Mouse (Mus musculus): ENCODE measurements around the gene Col4a2. TPM values are rescaled to one million over a fixed set of nuclear protein-coding genes. Genes with fewer than 3 reads are reported as not detected.

The Col4a2 gene
- polyA plus RNA-seq (2015; fragmentation: Nextera tagmentation; extraction: Ambion mirVana), result 21.7 and 24.0 TPM in 2 replicates

GRCm38 (mm10) chr8:11312349-11313175 lies at the start of gene Col4a2, which contains the start of gene Col4a1:
Gene Col4a2, plus strand, starts transcription at chr8:11312805.
Gene Col4a1, minus strand, starts transcription at chr8:11312826.
- Histone ChIP-seq H3K4me2 (peak within 1 kb of the TSS; percentile 96), H3K4me1 (peaks cover 24% of the 10 kb centered on the region), H3K9ac (peak within 1 kb of the TSS; percentile 74), H3K9me3 (replicated peaks) (no peaks in the 10 kb centered on the region), H3K4me3 (peak within 1 kb of the TSS; percentile 64), H3K27ac (no peak within 1 kb of the TSS), H3K27me3 (peaks cover 71% of the 10 kb centered on the region), H3K36me3 (ENCODE audit: poor library complexity, severe bottlenecking) (no peaks in the 10 kb centered on the region)
- WGBS, result under 1% methylated on average over 63 of the region's 87 CpGs
- peak; percentile 80 for ATAC-seq

GRCm38 (mm10) chr8:11263848-11264247 lies 48.8 kb upstream of the Col4a2 start:
- no peaks in the 10 kb centered on the region for H3K4me1 ChIP-seq
- ATAC-seq, result no peak
- no peaks in the 10 kb centered on the region for H3K36me3 ChIP-seq (ENCODE audit: poor library complexity, severe bottlenecking)
- no peak overlapping the region for H3K27ac ChIP-seq
- H3K4me3 ChIP-seq, result no peak overlapping the region
- no peak overlapping the region for H3K4me2 ChIP-seq
- 92% methylated on average over 6 of the region's 6 CpGs for WGBS
- no peaks in the 10 kb centered on the region for H3K9me3 ChIP-seq (replicated peaks)
- no peaks in the 10 kb centered on the region for H3K27me3 ChIP-seq
- no peak overlapping the region for H3K9ac ChIP-seq

DNA sequence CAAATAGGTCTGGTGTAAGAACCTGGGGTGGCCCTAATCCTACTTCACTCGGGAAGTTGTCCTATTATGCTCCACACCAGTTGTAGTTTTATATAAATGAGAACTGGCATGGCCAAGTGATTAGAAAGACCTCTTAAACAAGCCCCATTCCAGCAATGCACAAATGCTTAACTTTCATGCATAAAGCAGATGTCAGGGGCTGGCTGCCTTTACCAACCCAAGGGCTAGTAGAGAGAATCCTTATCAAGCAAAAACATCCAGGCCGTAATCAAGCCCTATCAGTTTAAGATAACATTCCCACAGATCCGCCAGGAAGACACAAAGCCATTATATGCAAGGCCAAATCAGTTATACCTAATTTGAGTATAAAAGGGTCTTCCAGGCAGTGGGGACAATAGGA lies 46.6 kb upstream of the Col4a2 start:
- Histone ChIP-seq H3K4me2 (no peak overlapping the region), H3K4me3 (no peak overlapping the region), H3K27me3 (no peaks in the 10 kb centered on the region), H3K9ac (no peak overlapping the region), H3K9me3 (replicated peaks) (no peaks in the 10 kb centered on the region), H3K4me1 (no peaks in the 10 kb centered on the region), H3K27ac (no peak overlapping the region), H3K36me3 (ENCODE audit: poor library complexity, severe bottlenecking) (no peaks in the 10 kb centered on the region)
- no peak for ATAC-seq
- WGBS, result 74% methylated on average over 3 of the region's 3 CpGs

DNA sequence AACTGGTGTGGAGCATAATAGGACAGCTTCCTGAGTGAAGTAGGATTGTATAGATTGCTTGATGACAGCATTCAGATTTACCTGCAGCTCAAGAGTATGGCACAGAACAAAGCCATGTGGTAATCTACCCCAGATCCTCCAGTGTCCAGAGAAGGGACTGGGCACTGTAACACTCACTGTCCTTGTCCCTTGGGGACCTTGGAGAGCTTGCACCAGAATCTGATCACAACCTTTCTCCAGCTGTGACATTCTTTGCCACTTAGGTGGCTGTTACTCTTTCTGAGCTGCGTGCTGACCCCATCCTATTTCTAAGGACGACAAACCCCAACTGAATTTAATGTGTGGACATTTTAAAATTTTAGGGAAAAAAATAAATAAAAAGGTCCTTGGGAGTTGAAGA lies 46.1 kb upstream of the Col4a2 start:
- no peaks in the 10 kb centered on the region for H3K27me3 ChIP-seq
- no peak for ATAC-seq
- H3K36me3 ChIP-seq (ENCODE audit: poor library complexity, severe bottlenecking), result no peaks in the 10 kb centered on the region
- H3K4me2 ChIP-seq, result no peak overlapping the region
- no peak overlapping the region for H3K4me3 ChIP-seq
- H3K9me3 ChIP-seq (replicated peaks), result no peaks in the 10 kb centered on the region
- 86% methylated on average over 2 of the region's 2 CpGs for WGBS
- H3K4me1 ChIP-seq, result no peaks in the 10 kb centered on the region
- no peak overlapping the region for H3K27ac ChIP-seq
- H3K9ac ChIP-seq, result no peak overlapping the region

GRCm38 (mm10) chr8:11268753-11269152 lies 43.9 kb upstream of the Col4a2 start:
- no peaks in the 10 kb centered on the region for H3K9me3 ChIP-seq (replicated peaks)
- no peak for ATAC-seq
- no peaks in the 10 kb centered on the region for H3K36me3 ChIP-seq (ENCODE audit: poor library complexity, severe bottlenecking)
- H3K4me2 ChIP-seq, result no peak overlapping the region
- no peak overlapping the region for H3K4me3 ChIP-seq
- WGBS, result 78% methylated on average over 6 of the region's 6 CpGs
- H3K9ac ChIP-seq, result no peak overlapping the region
- H3K27me3 ChIP-seq, result no peaks in the 10 kb centered on the region
- H3K4me1 ChIP-seq, result no peaks in the 10 kb centered on the region
- H3K27ac ChIP-seq, result no peak overlapping the region

DNA sequence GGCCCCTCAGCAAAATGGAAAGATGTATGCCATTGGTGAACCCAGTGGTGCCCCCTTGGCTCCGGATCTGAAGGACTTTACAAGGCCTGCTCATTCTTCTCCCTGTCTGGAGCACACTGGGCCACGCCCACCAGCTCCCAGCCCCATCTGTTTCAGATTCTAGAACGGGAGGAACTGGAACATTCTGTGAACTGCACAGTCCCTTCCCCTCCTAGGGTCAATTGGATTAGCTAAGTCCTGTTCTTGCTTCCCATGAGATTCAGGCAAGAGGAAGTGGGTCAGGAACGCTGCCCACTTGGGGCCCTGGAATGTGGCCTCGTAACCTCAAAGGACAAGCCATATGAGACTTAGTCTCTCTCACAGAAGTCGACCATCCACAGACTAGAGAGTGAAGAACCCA lies 41.8 kb upstream of the Col4a2 start:
- no peak for ATAC-seq
- Histone ChIP-seq H3K27ac (no peak overlapping the region), H3K4me3 (no peak overlapping the region), H3K4me1 (no peaks in the 10 kb centered on the region), H3K36me3 (ENCODE audit: poor library complexity, severe bottlenecking) (no peaks in the 10 kb centered on the region), H3K9ac (no peak overlapping the region), H3K4me2 (no peak overlapping the region), H3K27me3 (no peaks in the 10 kb centered on the region), H3K9me3 (replicated peaks) (no peaks in the 10 kb centered on the region)
- 80% methylated on average over 6 of the region's 6 CpGs for WGBS

DNA sequence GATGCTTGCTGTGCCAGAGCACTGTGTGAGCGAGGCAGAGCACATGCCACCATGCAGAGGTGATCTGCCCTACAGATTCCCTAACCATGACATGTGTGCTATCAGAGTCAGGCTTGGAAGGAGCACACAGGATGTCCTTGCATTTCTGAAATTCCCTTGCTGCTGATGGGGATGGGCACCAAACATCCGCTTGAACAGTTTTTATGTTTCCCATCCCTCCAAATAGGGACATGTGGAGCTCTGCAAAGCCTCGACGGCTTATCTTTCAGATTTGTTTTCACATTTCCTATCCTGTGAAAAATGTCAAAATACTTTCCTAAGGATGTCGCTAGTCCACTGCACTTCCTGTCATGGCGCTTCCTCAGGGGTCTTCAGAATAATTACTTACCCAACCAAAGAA lies 40.4 kb upstream of the Col4a2 start:
- Histone ChIP-seq H3K27ac (no peak overlapping the region), H3K9ac (no peak overlapping the region), H3K4me1 (no peaks in the 10 kb centered on the region), H3K4me2 (no peak overlapping the region), H3K4me3 (no peak overlapping the region), H3K9me3 (replicated peaks) (no peaks in the 10 kb centered on the region), H3K27me3 (no peaks in the 10 kb centered on the region), H3K36me3 (ENCODE audit: poor library complexity, severe bottlenecking) (no peaks in the 10 kb centered on the region)
- 90% methylated on average over 6 of the region's 6 CpGs for WGBS
- ATAC-seq, result no peak

DNA sequence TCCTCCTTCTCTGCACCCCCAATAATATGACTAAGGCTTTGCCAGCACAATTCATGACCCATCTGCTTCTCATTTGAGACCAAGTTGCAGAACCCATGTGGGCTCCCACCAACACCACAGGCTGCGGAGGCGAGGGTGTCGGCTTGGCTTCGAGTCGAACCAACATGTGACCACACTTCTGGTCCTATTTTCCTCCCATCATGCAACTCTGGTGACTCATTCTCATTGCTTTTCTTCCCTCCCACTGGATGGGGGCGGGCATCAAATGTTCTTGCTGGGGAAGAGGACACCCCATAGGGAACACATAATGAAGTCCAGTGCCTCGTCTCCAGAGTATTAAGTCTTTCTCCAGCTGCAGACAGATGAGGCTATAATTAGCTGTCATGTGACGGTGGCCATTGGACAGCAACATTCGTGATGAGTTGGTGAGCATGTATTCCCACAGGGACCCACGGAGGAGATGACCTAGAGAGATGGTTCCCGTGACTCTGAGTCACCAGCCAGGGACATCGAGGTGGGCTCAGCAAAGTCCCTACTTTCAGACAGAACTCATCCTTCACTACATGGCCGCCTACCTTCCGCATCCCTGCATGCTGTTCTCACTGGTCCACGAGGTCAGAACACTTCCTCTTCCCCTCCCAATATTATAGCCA lies 39.0 kb upstream of the Col4a2 start:
- Histone ChIP-seq H3K4me3 (no peak overlapping the region), H3K27ac (no peak overlapping the region), H3K4me2 (no peak overlapping the region), H3K9me3 (replicated peaks) (no peaks in the 10 kb centered on the region), H3K27me3 (no peaks in the 10 kb centered on the region), H3K9ac (no peak overlapping the region), H3K4me1 (peaks cover 8% of the 10 kb centered on the region), H3K36me3 (ENCODE audit: poor library complexity, severe bottlenecking) (no peaks in the 10 kb centered on the region)
- no peak for ATAC-seq
- WGBS, result 93% methylated on average over 15 of the region's 15 CpGs

DNA sequence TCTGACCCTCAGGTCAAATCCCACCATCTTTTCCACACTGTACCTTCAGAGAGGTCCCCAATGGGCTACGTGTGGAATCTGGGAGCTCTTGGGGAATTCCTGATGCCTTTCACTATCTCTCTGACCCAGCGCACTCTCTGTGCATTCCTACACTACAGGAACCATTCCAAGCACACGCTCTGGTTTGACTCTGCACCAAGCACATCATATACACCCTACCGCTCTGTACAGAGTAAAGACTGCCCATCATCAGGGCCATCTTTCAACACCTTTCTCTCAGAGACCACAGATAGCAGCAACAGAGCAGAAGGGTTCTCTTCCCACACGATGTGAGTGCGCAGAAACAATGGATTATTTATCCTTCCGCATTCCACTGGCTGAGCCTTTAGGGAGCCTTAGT lies 38.2 kb upstream of the Col4a2 start:
- ATAC-seq, result no peak
- WGBS, result 90% methylated on average over 7 of the region's 7 CpGs
- no peaks in the 10 kb centered on the region for H3K9me3 ChIP-seq (replicated peaks)
- H3K36me3 ChIP-seq (ENCODE audit: poor library complexity, severe bottlenecking), result no peaks in the 10 kb centered on the region
- H3K9ac ChIP-seq, result no peak overlapping the region
- peaks cover 15% of the 10 kb centered on the region for H3K4me1 ChIP-seq
- H3K27ac ChIP-seq, result no peak overlapping the region
- no peaks in the 10 kb centered on the region for H3K27me3 ChIP-seq
- H3K4me3 ChIP-seq, result no peak overlapping the region
- H3K4me2 ChIP-seq, result no peak overlapping the region

DNA sequence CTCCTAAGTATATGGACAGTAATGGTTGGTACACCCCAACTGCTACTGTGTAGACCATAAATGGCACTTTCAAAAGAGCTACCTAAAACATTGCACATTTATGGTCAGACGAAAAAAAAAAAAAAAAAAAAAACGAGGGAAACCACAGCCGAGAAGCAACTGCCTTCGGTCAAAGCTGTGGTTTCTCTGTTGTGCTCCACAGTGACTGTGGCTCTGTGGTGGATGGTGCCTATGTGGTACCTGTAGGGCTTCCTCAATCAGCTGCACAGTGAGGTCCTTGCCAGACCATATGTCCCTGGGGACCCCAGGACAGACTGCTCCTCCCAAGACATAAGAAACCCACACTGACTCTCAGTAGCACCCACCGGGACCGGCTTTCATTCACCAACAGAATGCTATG lies 36.3 kb upstream of the Col4a2 start:
- Histone ChIP-seq H3K4me1 (peaks cover 16% of the 10 kb centered on the region), H3K9ac (no peak overlapping the region), H3K27ac (no peak overlapping the region), H3K4me3 (no peak overlapping the region), H3K27me3 (no peaks in the 10 kb centered on the region), H3K9me3 (replicated peaks) (no peaks in the 10 kb centered on the region), H3K36me3 (ENCODE audit: poor library complexity, severe bottlenecking) (no peaks in the 10 kb centered on the region), H3K4me2 (no peak overlapping the region)
- 86% methylated on average over 6 of the region's 6 CpGs for WGBS
- ATAC-seq, result no peak

- Histone ChIP-seq H3K4me1 (peaks cover 16% of the 10 kb centered on the region), H3K4me2 (no peak overlapping the region), H3K9me3 (replicated peaks) (no peaks in the 10 kb centered on the region), H3K27ac (no peak overlapping the region), H3K27me3 (no peaks in the 10 kb centered on the region), H3K9ac (no peak overlapping the region), H3K4me3 (no peak overlapping the region), H3K36me3 (ENCODE audit: poor library complexity, severe bottlenecking) (no peaks in the 10 kb centered on the region)
- WGBS, result 82% methylated on average over 3 of the region's 3 CpGs
- no peak for ATAC-seq
Observed at GRCm38 (mm10) chr8:11277602-11278051, 35.0 kb upstream of the Col4a2 start.

GRCm38 (mm10) chr8:11278101-11278611 lies 34.4 kb upstream of the Col4a2 start:
- Histone ChIP-seq H3K9me3 (replicated peaks) (no peaks in the 10 kb centered on the region), H3K4me2 (no peak overlapping the region), H3K4me1 (peaks cover 18% of the 10 kb centered on the region), H3K36me3 (ENCODE audit: poor library complexity, severe bottlenecking) (no peaks in the 10 kb centered on the region), H3K27me3 (no peaks in the 10 kb centered on the region), H3K4me3 (no peak overlapping the region), H3K9ac (no peak overlapping the region), H3K27ac (no peak overlapping the region)
- ATAC-seq, result no peak
- 65% methylated on average over 4 of the region's 4 CpGs for WGBS
